Mouse (Mus musculus): ENCODE measurements around the gene Nup62. TPM values are rescaled to one million over a fixed set of nuclear protein-coding genes. Genes with fewer than 3 reads are reported as not detected.

The Nup62 gene
- polyA plus RNA-seq, 1 experiment from 2014 or later = 74.7 TPM

- Histone ChIP-seq H3K36me3 (peaks cover 6% of the 10 kb centered on the region; the same call in 1 of the 2 replicates), H3K27me3 (replicated peaks) (no peaks in the 10 kb centered on the region), H3K9me3 (no peaks in the 10 kb centered on the region), H3K4me1 (peaks cover 11% of the 10 kb centered on the region), H3K4me2 (replicated peaks) (no peak overlapping the region), H3K27ac (no peak overlapping the region), H3K4me3 (no peak overlapping the region), H3K9ac (no peak overlapping the region)
- no peak for ATAC-seq (ENCODE audit: low FRiP score, low read depth)
- WGBS = 89% methylated on average over 7 of the region's 7 CpGs
Measured at GRCm38 (mm10) chr7:44810819-44811557, 4.9 kb upstream of the Nup62 start.

GRCm38 (mm10) chr7:44812651-44813325, 3.1 kb upstream of the Nup62 start:
- 89% methylated on average over 19 of the region's 20 CpGs for WGBS
- H3K4me1 ChIP-seq = peaks cover 22% of the 10 kb centered on the region
- no peak overlapping the region for H3K4me3 ChIP-seq
- no peak overlapping the region for H3K4me2 ChIP-seq (replicated peaks)
- H3K27ac ChIP-seq = no peak overlapping the region
- H3K36me3 ChIP-seq = peaks cover 6% of the 10 kb centered on the region; the same call in 1 of the 2 replicates
- H3K9me3 ChIP-seq = no peaks in the 10 kb centered on the region
- no peak overlapping the region for H3K9ac ChIP-seq
- ATAC-seq (ENCODE audit: low FRiP score, low read depth) = no peak
- H3K27me3 ChIP-seq (replicated peaks) = no peaks in the 10 kb centered on the region

- H3K9ac ChIP-seq = no peak overlapping the region
- H3K4me3 ChIP-seq = no peak overlapping the region
- H3K27me3 ChIP-seq (replicated peaks) = no peaks in the 10 kb centered on the region
- H3K4me1 ChIP-seq = peaks cover 34% of the 10 kb centered on the region
- no peaks in the 10 kb centered on the region for H3K9me3 ChIP-seq
- no peak overlapping the region for H3K4me2 ChIP-seq (replicated peaks)
- WGBS = 95% methylated on average over 3 of the region's 3 CpGs
- no peak for ATAC-seq (ENCODE audit: low FRiP score, low read depth)
- H3K27ac ChIP-seq = no peak overlapping the region
- H3K36me3 ChIP-seq = peaks cover 6% of the 10 kb centered on the region; the same call in 1 of the 2 replicates
Measured at GRCm38 (mm10) chr7:44813985-44814384, 1.9 kb upstream of the Nup62 start.

GRCm38 (mm10) chr7:44814423-44814822, 1.5 kb upstream of the Nup62 start:
- ATAC-seq (ENCODE audit: low FRiP score, low read depth) = no peak
- H3K27me3 ChIP-seq (replicated peaks) = no peaks in the 10 kb centered on the region
- 86% methylated on average over 4 of the region's 4 CpGs for WGBS
- H3K9ac ChIP-seq = no peak overlapping the region
- peaks cover 6% of the 10 kb centered on the region; the same call in 1 of the 2 replicates for H3K36me3 ChIP-seq
- H3K4me3 ChIP-seq = no peak overlapping the region
- no peaks in the 10 kb centered on the region for H3K9me3 ChIP-seq
- peak overlapping the region; percentile 74 for H3K4me2 ChIP-seq (replicated peaks)
- H3K27ac ChIP-seq = no peak overlapping the region
- peaks cover 38% of the 10 kb centered on the region for H3K4me1 ChIP-seq

GRCm38 (mm10) chr7:44814952-44815553, 835 bp upstream of the Nup62 start:
- 17% methylated on average over 13 of the region's 14 CpGs for whole genome bisulfite sequencing
- H3K36me3 ChIP-seq = peaks cover 6% of the 10 kb centered on the region; the same call in 1 of the 2 replicates
- peak overlapping the region; percentile 82; the same call in 1 of the 2 replicates for H3K27ac ChIP-seq
- no peaks in the 10 kb centered on the region for H3K9me3 ChIP-seq
- H3K27me3 ChIP-seq (replicated peaks) = no peaks in the 10 kb centered on the region
- H3K4me2 ChIP-seq (replicated peaks) = peak overlapping the region; percentile 74
- H3K9ac ChIP-seq = peak overlapping the region; percentile 90; the same call in 1 of the 2 replicates
- peak; percentile 7; the same call in 1 of the 2 replicates for ATAC-seq (ENCODE audit: low FRiP score, low read depth)
- H3K4me1 ChIP-seq = peaks cover 43% of the 10 kb centered on the region
- H3K4me3 ChIP-seq = peak overlapping the region; percentile 87

- H3K4me3 ChIP-seq = peak within 1 kb of the TSS; percentile 87
- under 1% methylated on average over 57 of the region's 57 CpGs for WGBS
- no peaks in the 10 kb centered on the region for H3K27me3 ChIP-seq (replicated peaks)
- peaks cover 48% of the 10 kb centered on the region for H3K4me1 ChIP-seq
- no peak; the same call in none of the 2 replicates for ATAC-seq (ENCODE audit: low FRiP score, low read depth)
- H3K27ac ChIP-seq = peak within 1 kb of the TSS; percentile 82
- H3K4me2 ChIP-seq (replicated peaks) = peak within 1 kb of the TSS; percentile 74
- no peaks in the 10 kb centered on the region for H3K9me3 ChIP-seq
- H3K36me3 ChIP-seq = peaks cover 5% of the 10 kb centered on the region; the same call in 1 of the 2 replicates
- peak within 1 kb of the TSS; percentile 90 for H3K9ac ChIP-seq
Measured at GRCm38 (mm10) chr7:44816470-44817021, 658 bp downstream of the Nup62 start, which contains the start of gene Atf5. Gene Atf5 (minus strand): TSS chr7:44816658.

GRCm38 (mm10) chr7:44817441-44817840, 1.6 kb downstream of the Nup62 start:
- Histone ChIP-seq H3K9ac (peak overlapping the region; percentile 90), H3K9me3 (no peaks in the 10 kb centered on the region), H3K27ac (no peak overlapping the region), H3K4me1 (peaks cover 48% of the 10 kb centered on the region), H3K36me3 (peaks cover 2% of the 10 kb centered on the region; the same call in 1 of the 2 replicates), H3K27me3 (replicated peaks) (no peaks in the 10 kb centered on the region), H3K4me3 (peak overlapping the region; percentile 87), H3K4me2 (replicated peaks) (peak overlapping the region; percentile 74)
- no peak for ATAC-seq (ENCODE audit: low FRiP score, low read depth)
- 31% methylated on average over 3 of the region's 3 CpGs for WGBS

- WGBS = 40% methylated on average over 2 of the region's 2 CpGs
- H3K4me3 ChIP-seq = peak overlapping the region; percentile 5; the same call in 1 of the 2 replicates
- H3K4me1 ChIP-seq = peaks cover 50% of the 10 kb centered on the region
- no peak for ATAC-seq (ENCODE audit: low FRiP score, low read depth)
- H3K36me3 ChIP-seq = no peaks in the 10 kb centered on the region
- no peak overlapping the region for H3K27ac ChIP-seq
- H3K27me3 ChIP-seq (replicated peaks) = no peaks in the 10 kb centered on the region
- H3K9ac ChIP-seq = peak overlapping the region; percentile 90; the same call in 1 of the 2 replicates
- H3K9me3 ChIP-seq = no peaks in the 10 kb centered on the region
- H3K4me2 ChIP-seq (replicated peaks) = peak overlapping the region; percentile 74
Measured at GRCm38 (mm10) chr7:44818164-44818563, 2.3 kb downstream of the Nup62 start.

GRCm38 (mm10) chr7:44818751-44819235, 2.9 kb downstream of the Nup62 start:
- no peaks in the 10 kb centered on the region for H3K36me3 ChIP-seq
- H3K4me3 ChIP-seq = peak overlapping the region; percentile 5
- peak overlapping the region; percentile 38 for H3K9ac ChIP-seq
- 63% methylated on average over 6 of the region's 6 CpGs for WGBS
- H3K4me1 ChIP-seq = peaks cover 55% of the 10 kb centered on the region
- H3K27me3 ChIP-seq (replicated peaks) = no peaks in the 10 kb centered on the region
- no peak overlapping the region for H3K27ac ChIP-seq
- peak overlapping the region; percentile 74 for H3K4me2 ChIP-seq (replicated peaks)
- no peak for ATAC-seq (ENCODE audit: low FRiP score, low read depth)
- H3K9me3 ChIP-seq = no peaks in the 10 kb centered on the region

- H3K27ac ChIP-seq = no peak overlapping the region
- no peaks in the 10 kb centered on the region for H3K9me3 ChIP-seq
- no peak overlapping the region for H3K4me3 ChIP-seq
- no peaks in the 10 kb centered on the region for H3K36me3 ChIP-seq
- peak overlapping the region; percentile 74 for H3K4me2 ChIP-seq (replicated peaks)
- no peak overlapping the region for H3K9ac ChIP-seq
- H3K27me3 ChIP-seq (replicated peaks) = no peaks in the 10 kb centered on the region
- no peak for ATAC-seq (ENCODE audit: low FRiP score, low read depth)
- WGBS = 93% methylated on average over 2 of the region's 2 CpGs
- H3K4me1 ChIP-seq = peaks cover 60% of the 10 kb centered on the region
Measured at GRCm38 (mm10) chr7:44819391-44819790, 3.5 kb downstream of the Nup62 start.

- H3K27me3 ChIP-seq (replicated peaks) = no peaks in the 10 kb centered on the region
- H3K36me3 ChIP-seq = no peaks in the 10 kb centered on the region
- no peak overlapping the region; the same call in 1 of the 2 replicates for H3K4me3 ChIP-seq
- no peaks in the 10 kb centered on the region for H3K9me3 ChIP-seq
- 0 out of 2 replicates have a peak overlapping the region, but pooled peaks have one; percentile 8 for H3K4me2 ChIP-seq (replicated peaks)
- 74% methylated on average over 5 of the region's 5 CpGs for WGBS
- H3K9ac ChIP-seq = no peak overlapping the region
- H3K27ac ChIP-seq = no peak overlapping the region
- H3K4me1 ChIP-seq = peaks cover 59% of the 10 kb centered on the region
- ATAC-seq (ENCODE audit: low FRiP score, low read depth) = no peak
Measured at GRCm38 (mm10) chr7:44819863-44820262, 4.0 kb downstream of the Nup62 start.
